Mouse (Mus musculus): Measurements from ENCODE around the gene 1810065E05Rik. TPM values are rescaled to one million over a fixed set of nuclear protein-coding genes. Genes with fewer than 3 reads are reported as not detected.
A peak's percentile ranks its signal among the peaks of the same experiment; 100 is the strongest.

1810065E05Rik gene
- polyA plus RNA-seq, 1 experiment from 2014 or later: not detected

GRCm38 (mm10) chr11:58418336-58418735, 2.6 kb upstream of the 1810065E05Rik start:
- WGBS: 88% methylated on average over 3 of the region's 3 CpGs
- Histone ChIP-seq H3K36me3 (ENCODE audit: control insufficient read depth, insufficient read depth, low read length) (no peaks in the 10 kb centered on the region), H3K4me1 (ENCODE audit: control insufficient read depth, insufficient read depth, low read length) (no peaks in the 10 kb centered on the region), H3K4me2 (ENCODE audit: low read depth) (no peak overlapping the region), H3K27me3 (ENCODE audit: control insufficient read depth, insufficient read depth, low read length) (no peaks in the 10 kb centered on the region), H3K4me3 (ENCODE audit: low read depth, low read length) (no peak overlapping the region), H3K9me3 (ENCODE audit: control insufficient read depth, low read length) (no peaks in the 10 kb centered on the region), H3K27ac (ENCODE audit: low read depth, low read length) (no peak overlapping the region), H3K9ac (ENCODE audit: low read length) (no peak overlapping the region)
- DNase-seq (ENCODE audit: low spot score) (no peak), ATAC-seq (ENCODE audit: insufficient read depth, low FRiP score, low TSS enrichment) (no peak)

GRCm38 (mm10) chr11:58432259-58432658, 11.3 kb downstream of the 1810065E05Rik start, which contains the start of gene Gm12253:
Gm12253 (plus strand) TSS chr11:58432559.
- no peak within 1 kb of the TSS for H3K4me3 ChIP-seq (ENCODE audit: low read depth, low read length)
- WGBS: 82% methylated on average over 3 of the region's 3 CpGs
- ATAC-seq (ENCODE audit: insufficient read depth, low FRiP score, low TSS enrichment): no peak

GRCm38 (mm10) chr11:58437866-58438265, 17.0 kb downstream of the 1810065E05Rik start:
- 33% methylated on average over 5 of the region's 5 CpGs for WGBS
- Histone ChIP-seq H3K9ac (ENCODE audit: low read length) (no peak overlapping the region), H3K4me3 (ENCODE audit: low read depth, low read length) (no peak overlapping the region), H3K36me3 (ENCODE audit: control insufficient read depth, insufficient read depth, low read length) (no peaks in the 10 kb centered on the region), H3K4me1 (ENCODE audit: control insufficient read depth, insufficient read depth, low read length) (no peaks in the 10 kb centered on the region), H3K27me3 (ENCODE audit: control insufficient read depth, insufficient read depth, low read length) (no peaks in the 10 kb centered on the region), H3K4me2 (ENCODE audit: low read depth) (no peak overlapping the region), H3K27ac (ENCODE audit: low read depth, low read length) (no peak overlapping the region), H3K9me3 (ENCODE audit: control insufficient read depth, low read length) (no peaks in the 10 kb centered on the region)
- DNase-seq (ENCODE audit: low spot score): no peak
- no peak for ATAC-seq (ENCODE audit: insufficient read depth, low FRiP score, low TSS enrichment)

More at GRCm38 (mm10) chr11:58432259-58432658, 11.3 kb downstream of the 1810065E05Rik start, which contains the start of gene Gm12253:
- no peaks in the 10 kb centered on the region for H3K27me3 ChIP-seq (ENCODE audit: control insufficient read depth, insufficient read depth, low read length)
- no peak within 1 kb of the TSS for H3K9ac ChIP-seq (ENCODE audit: low read length)
- DNase-seq (ENCODE audit: low spot score): no peak
- no peaks in the 10 kb centered on the region for H3K9me3 ChIP-seq (ENCODE audit: control insufficient read depth, low read length)
- no peak within 1 kb of the TSS for H3K27ac ChIP-seq (ENCODE audit: low read depth, low read length)
- H3K4me2 ChIP-seq (ENCODE audit: low read depth): no peak within 1 kb of the TSS
- H3K36me3 ChIP-seq (ENCODE audit: control insufficient read depth, insufficient read depth, low read length): no peaks in the 10 kb centered on the region
- H3K4me1 ChIP-seq (ENCODE audit: control insufficient read depth, insufficient read depth, low read length): no peaks in the 10 kb centered on the region

GRCm38 (mm10) chr11:58452759-58453158, 31.8 kb downstream of the 1810065E05Rik start, which contains the start of gene Lypd9:
Lypd9 (minus strand) TSS chr11:58452923.
- Histone ChIP-seq H3K4me3 (ENCODE audit: low read depth, low read length) (no peak within 1 kb of the TSS), H3K9me3 (ENCODE audit: control insufficient read depth, low read length) (no peaks in the 10 kb centered on the region), H3K9ac (ENCODE audit: low read length) (no peak within 1 kb of the TSS), H3K36me3 (ENCODE audit: control insufficient read depth, insufficient read depth, low read length) (no peaks in the 10 kb centered on the region), H3K4me2 (ENCODE audit: low read depth) (no peak within 1 kb of the TSS), H3K4me1 (ENCODE audit: control insufficient read depth, insufficient read depth, low read length) (no peaks in the 10 kb centered on the region), H3K27me3 (ENCODE audit: control insufficient read depth, insufficient read depth, low read length) (no peaks in the 10 kb centered on the region), H3K27ac (ENCODE audit: low read depth, low read length) (no peak within 1 kb of the TSS)
- 94% methylated on average over 9 of the region's 9 CpGs for WGBS
- no peak for DNase-seq (ENCODE audit: low spot score)
- no peak for ATAC-seq (ENCODE audit: insufficient read depth, low FRiP score, low TSS enrichment)

GRCm38 (mm10) chr11:58453592-58453991, 32.7 kb downstream of the 1810065E05Rik start:
- Histone ChIP-seq H3K36me3 (ENCODE audit: control insufficient read depth, insufficient read depth, low read length) (no peaks in the 10 kb centered on the region), H3K4me2 (ENCODE audit: low read depth) (no peak overlapping the region), H3K9ac (ENCODE audit: low read length) (no peak overlapping the region), H3K27ac (ENCODE audit: low read depth, low read length) (no peak overlapping the region), H3K27me3 (ENCODE audit: control insufficient read depth, insufficient read depth, low read length) (no peaks in the 10 kb centered on the region), H3K9me3 (ENCODE audit: control insufficient read depth, low read length) (no peaks in the 10 kb centered on the region), H3K4me1 (ENCODE audit: control insufficient read depth, insufficient read depth, low read length) (no peaks in the 10 kb centered on the region), H3K4me3 (ENCODE audit: low read depth, low read length) (no peak overlapping the region)
- DNase-seq (ENCODE audit: low spot score): peak; percentile 24
- ATAC-seq (ENCODE audit: insufficient read depth, low FRiP score, low TSS enrichment): no peak
- WGBS: 52% methylated on average over 4 of the region's 4 CpGs

GRCm38 (mm10) chr11:58462170-58462569, 41.3 kb downstream of the 1810065E05Rik start, which contains the start of gene Olfr30:
Olfr30 (minus strand) TSS chr11:58462270.
- Histone ChIP-seq H3K36me3 (ENCODE audit: control insufficient read depth, insufficient read depth, low read length) (no peaks in the 10 kb centered on the region), H3K9ac (ENCODE audit: low read length) (no peak within 1 kb of the TSS), H3K4me1 (ENCODE audit: control insufficient read depth, insufficient read depth, low read length) (no peaks in the 10 kb centered on the region), H3K27me3 (ENCODE audit: control insufficient read depth, insufficient read depth, low read length) (no peaks in the 10 kb centered on the region), H3K4me2 (ENCODE audit: low read depth) (no peak within 1 kb of the TSS), H3K27ac (ENCODE audit: low read depth, low read length) (no peak within 1 kb of the TSS), H3K4me3 (ENCODE audit: low read depth, low read length) (no peak within 1 kb of the TSS), H3K9me3 (ENCODE audit: control insufficient read depth, low read length) (no peaks in the 10 kb centered on the region)
- ATAC-seq (ENCODE audit: insufficient read depth, low FRiP score, low TSS enrichment): no peak
- no peak for DNase-seq (ENCODE audit: low spot score)

Other genes starting within 250 kb of the 1810065E05Rik start
- 123 and 138 TPM in 2 replicates for gene Mrpl22, start 249.4 kb upstream of the 1810065E05Rik start, polyA plus RNA-seq (2014; fragmentation: Nextera tagmentation; extraction: Ambion mirVana)
- 2.1 and 2.4 TPM in 2 replicates for gene Igtp, start 221.6 kb upstream of the 1810065E05Rik start, polyA plus RNA-seq (2014; fragmentation: Nextera tagmentation; extraction: Ambion mirVana)
- 0.72 and 1.4 TPM in 2 replicates for gene Irgm2, start 221.5 kb upstream of the 1810065E05Rik start, polyA plus RNA-seq (2014; fragmentation: Nextera tagmentation; extraction: Ambion mirVana)
- not detected in 2 replicates for gene 4930438A08Rik, start 146.3 kb upstream of the 1810065E05Rik start, polyA plus RNA-seq (2014; fragmentation: Nextera tagmentation; extraction: Ambion mirVana)
- gene Zfp692, start 114.0 kb upstream of the 1810065E05Rik start, polyA plus RNA-seq (2014; fragmentation: Nextera tagmentation; extraction: Ambion mirVana): 15.0 and 17.1 TPM in 2 replicates
- 25.5 and 27.7 TPM in 2 replicates for gene Zfp672, start 90.8 kb upstream of the 1810065E05Rik start, polyA plus RNA-seq (2014; fragmentation: Nextera tagmentation; extraction: Ambion mirVana)
- 37.0 and 41.4 TPM in 2 replicates for gene Sh3bp5l, start 90.4 kb upstream of the 1810065E05Rik start, polyA plus RNA-seq (2014; fragmentation: Nextera tagmentation; extraction: Ambion mirVana)
- gene Lypd8, start 42.1 kb upstream of the 1810065E05Rik start, polyA plus RNA-seq (2014; fragmentation: Nextera tagmentation; extraction: Ambion mirVana): not detected in 2 replicates
- not detected in 2 replicates for gene Gm12253, start 11.4 kb downstream of the 1810065E05Rik start, polyA plus RNA-seq (2014; fragmentation: Nextera tagmentation; extraction: Ambion mirVana)
- gene Lypd9, start 31.8 kb downstream of the 1810065E05Rik start, polyA plus RNA-seq (2014; fragmentation: Nextera tagmentation; extraction: Ambion mirVana): not detected in 2 replicates
- not detected in 2 replicates for gene Olfr30, start 41.2 kb downstream of the 1810065E05Rik start, polyA plus RNA-seq (2014; fragmentation: Nextera tagmentation; extraction: Ambion mirVana)
- not detected in 2 replicates for gene Olfr332, start 71.4 kb downstream of the 1810065E05Rik start, polyA plus RNA-seq (2014; fragmentation: Nextera tagmentation; extraction: Ambion mirVana)
- gene Olfr331, start 81.5 kb downstream of the 1810065E05Rik start, polyA plus RNA-seq (2014; fragmentation: Nextera tagmentation; extraction: Ambion mirVana): not detected in 2 replicates
- not detected in 2 replicates for gene Olfr330, start 113.7 kb downstream of the 1810065E05Rik start, polyA plus RNA-seq (2014; fragmentation: Nextera tagmentation; extraction: Ambion mirVana)
- gene Olfr329-ps, start 125.3 kb downstream of the 1810065E05Rik start, polyA plus RNA-seq (2014; fragmentation: Nextera tagmentation; extraction: Ambion mirVana): not detected in 2 replicates
- gene Olfr328, start 134.5 kb downstream of the 1810065E05Rik start, polyA plus RNA-seq (2014; fragmentation: Nextera tagmentation; extraction: Ambion mirVana): not detected in 2 replicates
- not detected in 2 replicates for gene Olfr224, start 149.4 kb downstream of the 1810065E05Rik start, polyA plus RNA-seq (2014; fragmentation: Nextera tagmentation; extraction: Ambion mirVana)
- gene Olfr325, start 156.6 kb downstream of the 1810065E05Rik start, polyA plus RNA-seq (2014; fragmentation: Nextera tagmentation; extraction: Ambion mirVana): not detected in 2 replicates
- not detected in 2 replicates for gene Olfr324, start 174.0 kb downstream of the 1810065E05Rik start, polyA plus RNA-seq (2014; fragmentation: Nextera tagmentation; extraction: Ambion mirVana)
- gene 2210407C18Rik, start 195.0 kb downstream of the 1810065E05Rik start, polyA plus RNA-seq (2014; fragmentation: Nextera tagmentation; extraction: Ambion mirVana): not detected in 2 replicates
- gene Olfr323, start 209.4 kb downstream of the 1810065E05Rik start, polyA plus RNA-seq (2014; fragmentation: Nextera tagmentation; extraction: Ambion mirVana): not detected in 2 replicates
- gene Trim58, start 219.4 kb downstream of the 1810065E05Rik start, polyA plus RNA-seq (2014; fragmentation: Nextera tagmentation; extraction: Ambion mirVana): 0.31 and 0.39 TPM in 2 replicates
- gene Olfr322, start 237.7 kb downstream of the 1810065E05Rik start, polyA plus RNA-seq (2014; fragmentation: Nextera tagmentation; extraction: Ambion mirVana): not detected in 2 replicates

Data from neural tube, embryonic 11.5 days (tissue).